Mouse (Mus musculus) G1E (cell line): Measurements from ENCODE around the gene Mon1a.

Experiments used
- CTCF ChIP-seq: IDR thresholded peaks from 2 replicates; pipeline ENCODE4 v1.5.1; 2012; ENCODE audit warnings: low read depth, low read length, inconsistent platforms, mixed read lengths
- GATA1 ChIP-seq: IDR thresholded peaks from 2 replicates; pipeline ENCODE4 v1.6.1; 2012; ENCODE audit warnings: borderline replicate concordance, low read length, inconsistent platforms, mixed read lengths
- GATA2 ChIP-seq: IDR thresholded peaks from 2 replicates; pipeline ENCODE4 v1.6.1; 2012; ENCODE audit warnings: low read depth, low read length, inconsistent platforms, borderline replicate concordance
- POLR2AphosphoS5 ChIP-seq: IDR thresholded peaks from 2 replicates; pipeline ENCODE4 v1.6.1; 2012; ENCODE audit warnings: low read depth, low read length, inconsistent platforms; ENCODE audit not compliant: insufficient replicate concordance
- TAL1 ChIP-seq: conservative IDR thresholded peaks from 2 replicates; pipeline ENCODE4 v1.6.1; 2012; ENCODE audit warnings: low read depth, low read length, inconsistent platforms, mixed read lengths

DNA sequence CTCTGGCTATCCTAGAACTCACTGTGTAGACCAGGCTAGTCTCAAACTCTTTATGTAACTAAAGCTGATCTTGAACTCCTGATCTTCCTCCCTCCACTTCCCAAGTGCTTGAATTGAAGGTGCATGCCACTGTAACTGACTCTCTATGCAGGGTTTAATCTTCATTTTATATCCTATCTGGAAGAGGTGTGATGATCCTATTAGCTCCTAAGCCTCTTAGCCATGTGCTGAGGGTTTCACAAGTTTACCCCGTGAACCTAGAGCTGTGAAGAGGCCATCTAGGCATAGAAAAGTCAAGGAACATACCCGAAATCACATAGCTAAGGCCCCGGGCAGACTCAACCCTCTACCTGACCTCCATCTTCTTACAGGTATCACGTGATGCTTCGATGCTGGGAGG is 31.5 kb downstream of the Mon1a start:
- no peak for TF ChIP-seq CTCF
- TF ChIP-seq TAL1: no peak
- TF ChIP-seq GATA1: no peak
- TF ChIP-seq GATA2: no peak
- no peak for TF ChIP-seq POLR2AphosphoS5
